ENCODE assay signal across 11 mouse cellular contexts in the genomic region with DNA sequence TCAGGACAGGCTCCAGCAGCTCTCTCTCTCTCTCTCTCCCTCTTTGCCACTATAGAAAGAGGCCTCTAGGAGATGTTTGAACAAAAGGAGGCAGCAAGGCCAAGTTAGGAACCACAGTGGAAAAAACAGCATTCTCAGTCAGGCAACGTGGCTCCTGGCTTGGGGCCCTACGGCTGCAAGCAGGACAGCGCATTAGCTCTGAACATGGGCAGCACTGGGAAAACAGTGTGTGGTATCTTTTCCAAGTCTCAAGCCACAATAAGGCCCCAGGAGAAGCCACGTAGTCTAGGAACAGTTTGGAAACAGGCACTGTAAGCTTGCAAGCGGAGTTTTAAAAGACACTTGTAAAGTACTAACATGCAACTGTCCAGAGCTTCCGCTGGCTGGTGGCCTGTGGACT. TPM values are rescaled to one million over a fixed set of nuclear protein-coding genes. Genes with fewer than 3 reads are reported as not detected.
DNase-seq lines count a peak whose midpoint lies in the region; ATAC-seq lines count a peak whose summit lies in the region.
"Had no signal": no experiment of that assay in that cellular context is flagged by ENCODE, and none has a peak within 500 bp of the region (broad histone marks: within the 10 kb centered on the region; RNA-seq: fewer than 3 reads in every experiment).

No protein-coding gene starts in this region.

- H3K36me3 ChIP-seq in kidney, embryonic 15.5 days: peaks cover 11% of the 10 kb centered on the region; the same call in 1 of the 2 replicates
- H3K36me3 ChIP-seq in embryonic facial prominence, embryonic 13.5 days: peaks cover 9% of the 10 kb centered on the region; the same call in 1 of the 2 replicates
- peaks cover 11% of the 10 kb centered on the region for H3K36me3 ChIP-seq in midbrain, embryonic 12.5 days
- H3K36me3 ChIP-seq: G1E had no signal

- ATAC-seq in kidney, embryonic 15.5 days (replicated peaks; ENCODE audit: low FRiP score): no peak
- no peak for ATAC-seq in embryonic facial prominence, embryonic 13.5 days (ENCODE audit: insufficient number of reproducible peaks, insufficient read depth, low FRiP score, low TSS enrichment, low read depth)
- ATAC-seq in midbrain, embryonic 12.5 days (ENCODE audit: low FRiP score, low read depth): no peak
- ATAC-seq in megakaryocyte progenitor cell, adult 5-6 weeks (replicated peaks; ENCODE audit: poor library complexity): no peak

- WGBS in kidney, embryonic 15.5 days: 67% methylated on average over 6 of the region's 6 CpGs
- WGBS in embryonic facial prominence, embryonic 13.5 days: 66% methylated on average over 6 of the region's 6 CpGs
- 81% methylated on average over 6 of the region's 6 CpGs for WGBS in midbrain, embryonic 12.5 days

- no peak for DNase-seq in kidney, postnatal 25 days
- peak; percentile 57 to 71 for DNase-seq in heart, postnatal 10 days
- no peak for DNase-seq in urinary bladder, adult 2 months (ENCODE audit: low spot score)
- no peak for DNase-seq in cerebellum, adult 8-10 months

- H3K4me1 ChIP-seq in kidney, embryonic 15.5 days: peaks cover 53% of the 10 kb centered on the region
- peaks cover 57% of the 10 kb centered on the region for H3K4me1 ChIP-seq in embryonic facial prominence, embryonic 13.5 days
- H3K4me1 ChIP-seq in midbrain, embryonic 12.5 days: peaks cover 38% of the 10 kb centered on the region

- 0 out of 2 replicates have a peak overlapping the region, but pooled peaks have one; percentile 3 for H3K27ac ChIP-seq in kidney, embryonic 15.5 days
- H3K27ac ChIP-seq in embryonic facial prominence, embryonic 13.5 days: peak overlapping the region; percentile 40
- no peak overlapping the region for H3K27ac ChIP-seq in midbrain, embryonic 12.5 days (replicated peaks)

- no peak overlapping the region; the same call in 1 of the 2 replicates for H3K9ac ChIP-seq in kidney, embryonic 15.5 days
- peak overlapping the region; percentile 58 for H3K9ac ChIP-seq in embryonic facial prominence, embryonic 13.5 days
- H3K9ac ChIP-seq in midbrain, embryonic 12.5 days (replicated peaks): no peak overlapping the region; the same call in 1 of the 2 replicates

- intact Hi-C loops in heart, postnatal 10 days (cut with DNase I): no loop called here

- H3K4me2 ChIP-seq in kidney, embryonic 15.5 days: peak overlapping the region; percentile 80
- H3K4me2 ChIP-seq in embryonic facial prominence, embryonic 13.5 days: peak overlapping the region; percentile 83
- peak overlapping the region; percentile 73 for H3K4me2 ChIP-seq in midbrain, embryonic 12.5 days (replicated peaks)

- H3K4me3 ChIP-seq in kidney, embryonic 15.5 days (replicated peaks): peak overlapping the region; percentile 87
- H3K4me3 ChIP-seq in embryonic facial prominence, embryonic 13.5 days: peak overlapping the region; percentile 89
- H3K4me3 ChIP-seq in midbrain, embryonic 12.5 days: 0 out of 2 replicates have a peak overlapping the region, but pooled peaks have one; percentile 91
- H3K4me3 ChIP-seq: erythroblast, embryonic 14.5 days; myocyte had no signal

- no peaks in the 10 kb centered on the region for H3K9me3 ChIP-seq in kidney, embryonic 15.5 days (replicated peaks)
- H3K9me3 ChIP-seq in embryonic facial prominence, embryonic 13.5 days: no peaks in the 10 kb centered on the region
- H3K9me3 ChIP-seq in midbrain, embryonic 12.5 days: no peaks in the 10 kb centered on the region

- no peaks in the 10 kb centered on the region for H3K27me3 ChIP-seq in kidney, embryonic 15.5 days
- no peaks in the 10 kb centered on the region for H3K27me3 ChIP-seq in embryonic facial prominence, embryonic 13.5 days
- no peaks in the 10 kb centered on the region for H3K27me3 ChIP-seq in midbrain, embryonic 12.5 days

RNA-seq across cellular contexts. Expression of a gene that starts 2.3 kb away (rescaled TPM):
- 35.6 and 36.1 TPM in 2 replicates for polyA plus RNA-seq in kidney, embryonic 15.5 days (2015; fragmentation: Nextera tagmentation; extraction: Ambion mirVana)
- 46.4 and 48.3 TPM in 2 replicates for polyA plus RNA-seq in embryonic facial prominence, embryonic 13.5 days (2015; fragmentation: Nextera tagmentation; extraction: Ambion mirVana)
- total RNA-seq in heart, postnatal 10 days (2021): 10 to 100 TPM; 42.4 to 54.3 TPM
- polyA plus RNA-seq in midbrain, embryonic 12.5 days (2016; fragmentation: Nextera tagmentation; extraction: Ambion mirVana): 42.7 and 43.4 TPM in 2 replicates
- 17.4 and 19.1 TPM in 2 replicates for total RNA-seq in megakaryocyte progenitor cell, adult 5-6 weeks (2015)
- total RNA-seq in megakaryocyte progenitor cell, adult 5-6 weeks (2017): 15.1 and 16.8 TPM in 2 replicates
- polyA plus RNA-seq in urinary bladder, adult 2 months (2012; rRNA removed): 3.4 and 5.5 TPM in 2 replicates
- polyA plus RNA-seq: erythroblast, embryonic 14.5 days; G1E; myocyte had no signal

RNA-seq across cellular contexts. Expression of a gene that starts 43.5 kb away (rescaled TPM):
- 18.9 and 22.2 TPM in 2 replicates for polyA plus RNA-seq in kidney, embryonic 15.5 days (2015; fragmentation: Nextera tagmentation; extraction: Ambion mirVana)
- polyA plus RNA-seq in embryonic facial prominence, embryonic 13.5 days (2015; fragmentation: Nextera tagmentation; extraction: Ambion mirVana): 0.41 and 0.70 TPM in 2 replicates
- 1 to 10 TPM; 6.9 to 9.7 TPM for total RNA-seq in heart, postnatal 10 days (2021)
- polyA plus RNA-seq in midbrain, embryonic 12.5 days (2016; fragmentation: Nextera tagmentation; extraction: Ambion mirVana): 0.23 and 0.41 TPM in 2 replicates
- total RNA-seq in megakaryocyte progenitor cell, adult 5-6 weeks (2015): 0.96 and 1.3 TPM in 2 replicates
- total RNA-seq in megakaryocyte progenitor cell, adult 5-6 weeks (2017): 0.87 and 1.0 TPM in 2 replicates
- 2.5 and 3.5 TPM in 2 replicates for polyA plus RNA-seq in urinary bladder, adult 2 months (2012; rRNA removed)
- polyA plus RNA-seq: G1E had no signal

RNA-seq across cellular contexts. Expression of a gene that starts 56.2 kb away (rescaled TPM):
- 8.0 and 8.4 TPM in 2 replicates for polyA plus RNA-seq in kidney, embryonic 15.5 days (2015; fragmentation: Nextera tagmentation; extraction: Ambion mirVana)
- polyA plus RNA-seq in embryonic facial prominence, embryonic 13.5 days (2015; fragmentation: Nextera tagmentation; extraction: Ambion mirVana): 5.1 and 5.4 TPM in 2 replicates
- 1 to 10 TPM; 5.8 to 6.8 TPM for total RNA-seq in heart, postnatal 10 days (2021)
- polyA plus RNA-seq in midbrain, embryonic 12.5 days (2016; fragmentation: Nextera tagmentation; extraction: Ambion mirVana): 5.8 and 6.0 TPM in 2 replicates
- 23.2 and 25.2 TPM in 2 replicates for total RNA-seq in megakaryocyte progenitor cell, adult 5-6 weeks (2015)
- total RNA-seq in megakaryocyte progenitor cell, adult 5-6 weeks (2017): 11.7 and 16.1 TPM in 2 replicates
- 3.9 and 4.8 TPM in 2 replicates for polyA plus RNA-seq in urinary bladder, adult 2 months (2012; rRNA removed)
- polyA plus RNA-seq: G1E, myocyte had no signal

Comparison
In these comparisons a context has a peak if more than half of its experiments do, and no peak if none do; other contexts are left out.
1. DNase-seq: peak in heart, postnatal 10 days (2 of 2); none in kidney, postnatal 25 days (0 of 2), urinary bladder, adult 2 months (single experiment) and cerebellum, adult 8-10 months (single experiment).
2. Peak in every context shown above with its lines, with median percentiles within 50 percentile points of each other: H3K4me2 ChIP-seq and H3K4me3 ChIP-seq.